Mouse (Mus musculus) MEL (cell line): ENCODE data around the gene Tex2. TPM values are rescaled to one million over a fixed set of nuclear protein-coding genes. Genes with fewer than 3 reads are reported as not detected.

Source experiments
- DNase-seq: peaks from one replicate; pipeline ENCODE4 v3.0.0; 2011; ENCODE audit warnings: low read depth, low spot score
- H3K27ac ChIP-seq: 2 replicates; pipeline ENCODE4 v1.5.1; 2012; ENCODE audit warnings: low read depth, mild to moderate bottlenecking, control low read depth, low read length, moderate library complexity; ENCODE audit not compliant: control insufficient read depth
- H3K27me3 ChIP-seq, 2 experiments: fragments of 150-350 bp in 1 of 2; sonication (generic) in 1 of 2; 2 replicates each; pipeline ENCODE4 v1.6.1; 2012; ENCODE audit warnings: low read length in 2 of 2, mild to moderate bottlenecking in 2 of 2, improper control_type of control experiment in 1 of 2, moderate library complexity in 1 of 2; ENCODE audit not compliant: insufficient read depth in 2 of 2, control insufficient read depth in 1 of 2
- H3K36me3 ChIP-seq, 2 experiments: 2 replicates each; pipeline ENCODE4 v1.6.1; 2012 to 2014; ENCODE audit warnings: low read length in 2 of 2, improper control_type of control experiment in 1 of 2, inconsistent platforms in 1 of 2, mild to moderate bottlenecking in 1 of 2; ENCODE audit not compliant: insufficient read depth in 2 of 2, control insufficient read depth in 1 of 2
- H3K4me1 ChIP-seq, 2 experiments: fragments of 150-350 bp in 1 of 2; sonication (generic) in 1 of 2; 2 replicates each; pipeline ENCODE4 v1.6.1; 2012; ENCODE audit warnings: low read length in 2 of 2, improper control_type of control experiment in 1 of 2, mild to moderate bottlenecking in 1 of 2; ENCODE audit not compliant: insufficient read depth in 2 of 2, control insufficient read depth in 1 of 2
- H3K4me3 ChIP-seq, 2 experiments: fragments of 150-350 bp in 1 of 2; sonication (generic) in 1 of 2; 2 replicates each; pipeline ENCODE4 v1.5.1; 2012; ENCODE audit warnings: low read depth in 2 of 2, low read length in 2 of 2, mild to moderate bottlenecking in 2 of 2, moderate library complexity in 2 of 2, control low read depth in 1 of 2, improper control_type of control experiment in 1 of 2; ENCODE audit not compliant: control insufficient read depth in 1 of 2, insufficient read depth in 1 of 2
- H3K79me2 ChIP-seq: 2 replicates; pipeline ENCODE4 v1.6.1; 2012; ENCODE audit warnings: mild to moderate bottlenecking, low read length, moderate library complexity; ENCODE audit not compliant: control insufficient read depth, poor library complexity, insufficient read depth
- H3K9ac ChIP-seq: 2 replicates; pipeline ENCODE4 v1.6.1; 2012; ENCODE audit warnings: low read depth, mild to moderate bottlenecking, control low read depth, low read length, moderate library complexity; ENCODE audit not compliant: control insufficient read depth, poor library complexity, severe bottlenecking
- H3K9me3 ChIP-seq: fragments of 150-350 bp; sonication (generic); replicated peaks from 2 replicates; pipeline ENCODE4 v1.6.1; 2012; ENCODE audit warnings: mild to moderate bottlenecking, low read length, improper control_type of control experiment, moderate library complexity; ENCODE audit not compliant: insufficient read depth
- BHLHE40 ChIP-seq: IDR thresholded peaks from 2 replicates; pipeline ENCODE4 v1.6.1; 2012; ENCODE audit warnings: low read depth, mild to moderate bottlenecking, inconsistent platforms, low read length, improper control_type of control experiment, borderline replicate concordance
- KAT2A ChIP-seq: conservative IDR thresholded peaks from 2 replicates; pipeline ENCODE4 v1.6.1; 2012; ENCODE audit warnings: low read depth, low read length, improper control_type of control experiment, inconsistent platforms
- MAX ChIP-seq: IDR thresholded peaks from 2 replicates; pipeline ENCODE4 v1.6.1; 2011; ENCODE audit warnings: low read length, improper control_type of control experiment
- MEF2A ChIP-seq: IDR thresholded peaks from 2 replicates; pipeline ENCODE4 v1.6.1; 2014; ENCODE audit warnings: low read depth, mild to moderate bottlenecking, inconsistent platforms, low read length, improper control_type of control experiment; ENCODE audit not compliant: poor library complexity, insufficient replicate concordance, severe bottlenecking; ENCODE audit errors: extremely low read depth
- MYB ChIP-seq: IDR thresholded peaks from 2 replicates; pipeline ENCODE4 v1.6.1; 2011; ENCODE audit warnings: mild to moderate bottlenecking, low read depth, low read length, improper control_type of control experiment
- MYC ChIP-seq: IDR thresholded peaks from 2 replicates; pipeline ENCODE4 v1.6.1; 2011; ENCODE audit warnings: low read depth, mild to moderate bottlenecking, low read length, improper control_type of control experiment, moderate library complexity
- NRF1 ChIP-seq: IDR thresholded peaks from 2 replicates; pipeline ENCODE4 v1.6.1; 2014; ENCODE audit warnings: low read depth, mild to moderate bottlenecking, inconsistent platforms, low read length, improper control_type of control experiment, moderate library complexity; ENCODE audit not compliant: poor library complexity, insufficient read depth, severe bottlenecking
- POLR2AphosphoS2 ChIP-seq: IDR thresholded peaks from 2 replicates; pipeline ENCODE4 v1.6.1; 2011; ENCODE audit warnings: low read length, improper control_type of control experiment
- POLR2AphosphoS5 ChIP-seq: IDR thresholded peaks from 2 replicates; pipeline ENCODE4 v1.6.1; 2012; ENCODE audit warnings: low read depth, borderline replicate concordance, mild to moderate bottlenecking, inconsistent platforms, low read length, moderate library complexity, mixed read lengths
- RCOR1 ChIP-seq: IDR thresholded peaks from 2 replicates; pipeline ENCODE4 v1.6.1; 2012; ENCODE audit warnings: low read depth, mild to moderate bottlenecking, inconsistent platforms, low read length, improper control_type of control experiment
- SIN3A ChIP-seq: IDR thresholded peaks from 2 replicates; pipeline ENCODE4 v1.6.1; 2012; ENCODE audit warnings: low read length, improper control_type of control experiment, inconsistent platforms
- TAL1 ChIP-seq: IDR thresholded peaks from 2 replicates; pipeline ENCODE4 v1.6.1; 2012; ENCODE audit warnings: mild to moderate bottlenecking, inconsistent platforms, low read length, moderate library complexity, mixed read lengths
- UBTF ChIP-seq: IDR thresholded peaks from 2 replicates; pipeline ENCODE4 v1.6.1; 2012; ENCODE audit warnings: low read depth, mild to moderate bottlenecking, inconsistent platforms, low read length, improper control_type of control experiment, moderate library complexity, borderline replicate concordance; ENCODE audit not compliant: insufficient read depth
- USF2 ChIP-seq, 2 experiments: IDR thresholded peaks; 2 replicates each; pipeline ENCODE4 v1.6.1; 2011 to 2012; ENCODE audit warnings: improper control_type of control experiment in 2 of 2, low read length in 2 of 2, borderline replicate concordance in 1 of 2, inconsistent platforms in 1 of 2, low read depth in 1 of 2, mild to moderate bottlenecking in 1 of 2; ENCODE audit not compliant: insufficient read depth in 1 of 2
- ZMIZ1 ChIP-seq: IDR thresholded peaks from 2 replicates; pipeline ENCODE4 v1.6.1; 2012; ENCODE audit warnings: low read depth, mild to moderate bottlenecking, inconsistent platforms, low read length, improper control_type of control experiment, moderate library complexity
- polyA plus RNA-seq, 2 experiments: library from polyadenylated mRNA; stranded (reverse) in 1 of 2; unstranded in 1 of 2; fragments of >175 nt in 1 of 2; fragments of >200 nt in 1 of 2; gene quantifications; 2 replicates each; pipeline versions ENCODE4 v1.2.1 to v1.2.4; 2012; ENCODE audit warnings: low replicate concordance in 2 of 2, low read depth in 1 of 2; ENCODE audit not compliant: insufficient read length in 2 of 2, insufficient read depth in 1 of 2, missing spikeins in 1 of 2
- total RNA-seq: library from RNA; depleted of rRNA; stranded (reverse); fragments of 300-350 nt; gene quantifications from 2 replicates; pipeline ENCODE4 v1.2.3, GENCODE M21; 2012

The Tex2 gene
- total and polyA plus RNA-seq, 3 experiments, result 13.7 to 24.8 TPM; not detected in 1

GRCm38 (mm10) chr11:106557398-106557797 lies 55.8 kb downstream of the Tex2 start:
- DNase-seq, result no peak
- H3K9me3 ChIP-seq, result no peaks in the 10 kb centered on the region
- no peak for TF ChIP-seq UBTF
- no peak for TF ChIP-seq BHLHE40
- no peak for TF ChIP-seq POLR2AphosphoS2
- TF ChIP-seq MEF2A, result no peak
- TF ChIP-seq ZMIZ1, result no peak
- TF ChIP-seq MYB, result no peak
- TF ChIP-seq MYC, result no peak
- TF ChIP-seq SIN3A, result no peak
- no peak overlapping the region for H3K4me3 ChIP-seq
- H3K79me2 ChIP-seq, result no peaks in the 10 kb centered on the region
- no peak overlapping the region for H3K9ac ChIP-seq
- peaks cover 2% of the 10 kb centered on the region in 2 experiments; a peak in 2 of 4 replicates for H3K36me3 ChIP-seq
- H3K27me3 ChIP-seq, result no peaks in the 10 kb centered on the region
- H3K27ac ChIP-seq, result no peak overlapping the region
- peaks cover 3 to 10% of the 10 kb centered on the region in 2 experiments; a peak in 3 of 4 replicates for H3K4me1 ChIP-seq

- Histone ChIP-seq H3K4me3 (no peak overlapping the region), H3K9me3 (no peaks in the 10 kb centered on the region), H3K79me2 (no peaks in the 10 kb centered on the region), H3K27me3 (no peaks in the 10 kb centered on the region), H3K9ac (no peak overlapping the region), H3K4me1 (peaks cover 3 to 10% of the 10 kb centered on the region in 2 experiments; a peak in 3 of 4 replicates)
- no peak for TF ChIP-seq NRF1
- no peak for TF ChIP-seq USF2 (IDR thresholded peaks at IDR 0.05; ENCODE audit: borderline replicate concordance in 1 of 2, insufficient read depth in 1 of 2, low read depth in 1 of 2, low read length in 2 of 2)
- TF ChIP-seq KAT2A, result no peak
- no peak for TF ChIP-seq RCOR1
- no peak for TF ChIP-seq MAX
- no peak for TF ChIP-seq BHLHE40
- TF ChIP-seq TAL1, result no peak
- TF ChIP-seq POLR2AphosphoS5, result no peak
- TF ChIP-seq, all 39 proteins: peak for 0
- no peak overlapping the region for H3K27ac ChIP-seq
- no peak for DNase-seq
- H3K36me3 ChIP-seq, result peaks cover 2% of the 10 kb centered on the region in 2 experiments; a peak in 2 of 4 replicates
Observed at GRCm38 (mm10) chr11:106556689-106557088, 56.5 kb downstream of the Tex2 start.
